Mouse (Mus musculus) neural tube, embryonic 15.5 days (tissue): ENCODE measurements around the gene Efna2. TPM values are rescaled to one million over a fixed set of nuclear protein-coding genes. Genes with fewer than 3 reads are reported as not detected.

Source experiments
- ATAC-seq: fragments of 200-750 bp; cut with Nextera tagmentation; 2 replicates; pipeline ENCODE4 v1.8.0; 2017; ENCODE audit warnings: mild to moderate bottlenecking, moderate TSS enrichment, moderate library complexity; ENCODE audit not compliant: low FRiP score
- H3K27ac ChIP-seq: fragments of 300-500 bp; sonication (generic); replicated peaks from 2 replicates; pipeline ENCODE4 v1.5.1; 2015; ENCODE audit warnings: mild to moderate bottlenecking, inconsistent platforms
- H3K27me3 ChIP-seq: fragments of 300-500 bp; sonication (generic); replicated peaks from 2 replicates; pipeline ENCODE4 v1.6.1; 2015; ENCODE audit warnings: inconsistent platforms
- H3K36me3 ChIP-seq: fragments of 300-500 bp; sonication (generic); 2 replicates; pipeline ENCODE4 v1.6.1; 2015; ENCODE audit warnings: inconsistent platforms
- H3K4me1 ChIP-seq: fragments of 300-500 bp; sonication (generic); 2 replicates; pipeline ENCODE4 v1.6.1; 2015; ENCODE audit warnings: inconsistent platforms
- H3K4me2 ChIP-seq: fragments of 300-500 bp; sonication (generic); 2 replicates; pipeline ENCODE4 v1.6.1; 2015; ENCODE audit warnings: inconsistent platforms, mild to moderate bottlenecking, moderate library complexity
- H3K4me3 ChIP-seq: fragments of 300-500 bp; sonication (generic); replicated peaks from 2 replicates; pipeline ENCODE4 v1.5.1; 2015; ENCODE audit warnings: mild to moderate bottlenecking, inconsistent platforms
- H3K9ac ChIP-seq: fragments of 300-500 bp; sonication (generic); replicated peaks from 2 replicates; pipeline ENCODE4 v1.6.1; 2015; ENCODE audit warnings: mild to moderate bottlenecking, inconsistent platforms
- H3K9me3 ChIP-seq: fragments of 300-500 bp; sonication (generic); replicated peaks from 2 replicates; pipeline ENCODE4 v1.6.1; 2016; ENCODE audit warnings: inconsistent platforms
- WGBS: fragments of 180-500 bp; shearing (Covaris S2); methylation state at CpG from one replicate; pipeline ENCODE4 v1.1.7; 2015; ENCODE audit warnings: mixed read lengths; 5-methylcytosine and 5-hydroxymethylcytosine counted together
- polyA plus RNA-seq: library from polyadenylated mRNA; unstranded; fragments of >200 nt; fragmentation: Nextera tagmentation; extraction: Ambion mirVana; gene quantifications from 2 replicates; pipeline ENCODE4 v1.2.1, GENCODE M21; 2015

Gene Efna2
- polyA plus RNA-seq, 1 experiment from 2014 or later = 31.2 TPM

DNA sequence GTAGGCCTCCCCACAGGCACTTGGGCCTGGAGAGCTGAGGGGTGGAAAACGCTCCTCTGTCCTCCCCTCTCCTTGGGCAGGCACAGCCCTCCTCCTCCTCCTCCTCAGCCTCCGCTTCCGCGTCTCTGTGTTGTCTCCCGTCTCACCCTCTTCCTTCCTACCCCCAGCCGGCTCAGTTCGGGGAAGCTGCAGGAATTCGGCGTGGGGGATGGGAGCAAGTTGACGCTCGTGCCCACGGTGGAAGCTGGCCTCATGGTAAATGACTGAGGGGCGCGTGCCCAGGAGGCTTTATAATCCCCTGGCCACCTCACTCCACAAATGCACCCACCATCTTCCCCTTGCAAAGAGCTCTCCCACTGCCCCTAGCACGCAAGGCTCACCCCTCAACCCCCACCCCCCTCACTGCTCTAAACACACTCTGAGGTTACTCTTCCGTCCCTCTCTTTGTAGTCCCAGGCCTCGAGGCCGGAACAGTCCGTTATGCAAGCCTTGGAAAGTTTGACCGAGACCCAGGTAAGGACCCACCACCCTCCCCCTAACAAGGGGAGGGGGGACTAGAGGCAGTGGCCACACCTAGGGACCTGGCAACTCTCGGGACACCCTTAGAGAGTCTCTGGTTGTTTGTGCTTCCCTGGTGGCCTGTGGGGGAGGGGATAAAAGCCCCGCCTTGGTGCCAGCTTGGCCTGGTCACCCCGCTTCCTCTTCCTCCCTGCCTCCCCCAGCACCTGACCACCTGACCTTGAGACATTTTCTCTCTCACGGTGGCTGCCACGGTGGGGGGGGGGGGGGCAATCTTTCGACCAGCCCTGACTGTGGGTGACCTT, 27.9 kb upstream of the Efna2 start:
- H3K27me3 ChIP-seq = no peaks in the 10 kb centered on the region
- H3K4me1 ChIP-seq = peaks cover 63% of the 10 kb centered on the region
- peak overlapping the region; percentile 94 for H3K4me2 ChIP-seq
- no peak for ATAC-seq
- under 1% methylated on average over 26 of the region's 26 CpGs for WGBS
- peak overlapping the region; percentile 97 for H3K9ac ChIP-seq
- no peaks in the 10 kb centered on the region for H3K9me3 ChIP-seq
- peak overlapping the region; percentile 93 for H3K4me3 ChIP-seq
- peaks cover 43% of the 10 kb centered on the region for H3K36me3 ChIP-seq
- peak overlapping the region; percentile 100 for H3K27ac ChIP-seq

DNA sequence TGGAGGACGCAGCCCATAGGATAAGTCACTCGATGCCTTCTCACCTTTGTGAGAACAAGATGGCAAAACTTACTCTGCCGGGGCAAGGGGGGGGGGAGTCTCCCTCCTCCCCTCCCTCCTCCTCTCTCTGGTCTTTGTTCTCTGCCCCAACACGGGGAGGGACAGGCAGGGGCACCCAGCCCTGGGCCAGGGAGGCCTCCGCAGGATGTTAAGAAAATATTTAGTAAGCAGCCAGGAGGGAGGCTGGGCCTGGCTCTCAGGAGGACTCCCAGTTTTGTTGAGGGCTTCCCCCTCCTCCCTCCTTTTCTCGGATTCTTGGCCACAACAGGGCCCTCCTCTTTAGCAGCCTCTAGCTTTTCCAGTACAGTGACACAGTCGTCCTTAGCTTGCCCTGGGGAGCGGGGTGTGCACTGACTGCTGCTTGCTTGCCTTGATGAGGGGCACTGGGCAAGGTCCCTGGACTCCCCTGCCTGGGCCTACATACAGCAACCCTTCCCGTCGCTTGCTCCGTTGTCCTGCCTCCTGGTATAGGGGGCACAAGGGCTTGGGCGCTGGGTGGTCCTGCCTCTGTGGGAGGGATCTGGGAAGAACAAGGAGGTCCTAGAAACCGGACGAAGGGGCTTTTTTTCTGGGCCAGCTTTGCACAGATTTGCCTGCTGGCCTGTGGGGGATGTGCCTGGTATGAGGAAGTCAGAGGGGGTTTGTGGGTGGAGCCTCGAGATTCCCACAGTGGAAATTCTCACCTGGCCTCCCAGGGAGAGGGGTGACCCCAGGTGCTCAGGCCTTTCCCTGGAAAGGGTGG, 27.0 kb upstream of the Efna2 start:
- Histone ChIP-seq H3K4me1 (peaks cover 65% of the 10 kb centered on the region), H3K27ac (peak overlapping the region; percentile 100), H3K9ac (peak overlapping the region; percentile 97), H3K27me3 (no peaks in the 10 kb centered on the region), H3K9me3 (no peaks in the 10 kb centered on the region), H3K36me3 (peaks cover 51% of the 10 kb centered on the region), H3K4me2 (peak overlapping the region; percentile 94), H3K4me3 (peak overlapping the region; percentile 93)
- 9% methylated on average over 15 of the region's 15 CpGs for WGBS
- no peak for ATAC-seq

DNA sequence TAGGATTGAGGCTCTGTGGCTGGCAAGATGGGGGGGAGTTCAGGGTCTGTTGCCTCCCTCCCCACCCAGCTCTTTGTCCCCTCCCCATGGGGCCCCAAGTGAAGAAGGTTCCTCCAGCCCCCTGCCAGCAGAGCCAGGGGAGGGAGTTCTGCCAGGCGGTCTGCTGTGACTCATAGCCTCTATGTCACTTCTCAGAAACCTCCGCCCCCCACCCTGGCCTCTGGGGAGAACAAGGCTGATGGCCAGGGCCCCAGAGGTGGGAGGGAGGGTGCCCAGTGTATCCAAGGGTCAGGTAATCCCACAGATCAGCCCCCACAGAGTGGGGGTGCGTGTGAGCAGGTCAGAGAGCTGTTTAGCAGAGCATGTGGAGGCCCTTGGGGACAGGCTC, 26.4 kb upstream of the Efna2 start:
- WGBS = 37% methylated on average over 3 of the region's 3 CpGs
- H3K36me3 ChIP-seq = peaks cover 53% of the 10 kb centered on the region
- no peaks in the 10 kb centered on the region for H3K27me3 ChIP-seq
- no peaks in the 10 kb centered on the region for H3K9me3 ChIP-seq
- peak overlapping the region; percentile 100 for H3K27ac ChIP-seq
- peak overlapping the region; percentile 93 for H3K4me3 ChIP-seq
- peaks cover 61% of the 10 kb centered on the region for H3K4me1 ChIP-seq
- H3K9ac ChIP-seq = peak overlapping the region; percentile 97
- ATAC-seq = no peak
- peak overlapping the region; percentile 94 for H3K4me2 ChIP-seq

DNA sequence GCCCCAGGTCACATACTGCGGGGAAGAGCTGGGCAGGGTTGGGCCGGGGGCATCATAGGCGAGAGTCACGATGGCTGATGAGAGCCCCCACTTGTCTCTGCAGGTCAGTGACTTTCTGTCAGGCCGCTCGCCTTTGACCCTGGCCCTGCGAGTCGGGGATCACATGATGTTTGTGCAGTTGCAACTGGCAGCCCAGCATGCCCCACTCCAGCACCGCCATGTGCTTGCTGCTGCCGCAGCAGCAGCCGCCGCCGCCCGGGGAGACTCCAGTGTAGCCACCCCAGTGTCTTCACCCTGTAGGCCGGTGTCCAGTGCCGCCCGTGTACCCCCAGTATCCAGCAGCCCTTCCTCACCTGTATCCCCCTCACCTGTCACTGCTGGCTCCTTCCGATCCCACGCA, 25.6 kb upstream of the Efna2 start:
- H3K4me3 ChIP-seq = no peak overlapping the region

DNA sequence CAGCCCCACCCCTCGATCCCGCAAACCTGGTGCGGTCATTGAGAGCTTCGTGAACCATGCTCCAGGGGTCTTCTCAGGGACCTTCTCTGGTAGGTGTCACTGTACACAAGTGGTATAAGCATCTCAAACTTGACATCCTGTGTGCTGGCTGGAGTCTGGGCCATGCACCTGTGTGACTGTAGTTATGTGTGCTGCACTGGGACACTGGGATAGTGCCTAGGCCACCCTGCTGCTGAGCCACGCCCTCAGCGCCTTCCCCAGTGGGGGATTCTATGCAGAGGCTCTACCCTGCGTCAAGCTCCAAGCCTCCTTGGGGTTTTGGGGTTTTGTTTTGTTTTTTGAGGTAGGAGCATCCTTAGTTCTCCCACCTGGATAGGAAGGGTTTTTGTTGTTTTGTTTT, 24.9 kb upstream of the Efna2 start:
- Histone ChIP-seq H3K27me3 (no peaks in the 10 kb centered on the region), H3K9ac (0 out of 2 replicates have a peak overlapping the region, but pooled peaks have one; percentile 1), H3K27ac (peak overlapping the region; percentile 52), H3K36me3 (peaks cover 56% of the 10 kb centered on the region), H3K4me1 (peaks cover 72% of the 10 kb centered on the region), H3K4me3 (no peak overlapping the region), H3K9me3 (no peaks in the 10 kb centered on the region), H3K4me2 (no peak overlapping the region)
- no peak for ATAC-seq
- WGBS = 79% methylated on average over 7 of the region's 7 CpGs

More for the DNA sequence above, 25.6 kb upstream of the Efna2 start:
- Histone ChIP-seq H3K4me2 (peak overlapping the region; percentile 94), H3K9ac (peak overlapping the region; percentile 97), H3K27me3 (no peaks in the 10 kb centered on the region), H3K4me1 (peaks cover 65% of the 10 kb centered on the region), H3K36me3 (peaks cover 56% of the 10 kb centered on the region), H3K9me3 (no peaks in the 10 kb centered on the region), H3K27ac (peak overlapping the region; percentile 100)
- WGBS = 87% methylated on average over 19 of the region's 19 CpGs
- ATAC-seq = no peak

DNA sequence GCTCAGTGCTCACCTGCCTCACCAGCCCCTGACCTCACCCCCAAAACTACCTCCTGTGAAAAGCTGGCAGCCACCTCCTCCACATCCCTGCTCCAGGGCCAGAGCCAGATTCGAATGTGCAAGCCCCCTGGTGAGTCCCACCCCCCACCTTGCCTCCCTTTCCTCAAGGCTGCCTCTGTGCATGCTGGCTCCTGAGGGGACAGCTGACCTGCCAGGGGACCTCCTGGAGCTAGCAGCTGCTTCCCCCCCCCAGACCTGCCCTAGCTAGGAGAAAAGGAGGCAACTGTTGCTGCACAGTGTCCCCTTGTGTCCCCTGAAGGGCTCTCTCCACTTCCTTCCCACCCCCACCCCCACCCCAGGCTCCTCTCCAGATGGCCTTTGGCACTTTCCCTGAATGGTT, 24.0 kb upstream of the Efna2 start:
- no peak overlapping the region for H3K4me3 ChIP-seq
- H3K9me3 ChIP-seq = no peaks in the 10 kb centered on the region
- H3K27ac ChIP-seq = peak overlapping the region; percentile 52
- H3K4me1 ChIP-seq = peaks cover 78% of the 10 kb centered on the region
- ATAC-seq = no peak
- WGBS = 31% methylated on average over 1 of the region's 1 CpGs
- no peaks in the 10 kb centered on the region for H3K27me3 ChIP-seq
- H3K9ac ChIP-seq = no peak overlapping the region
- H3K4me2 ChIP-seq = no peak overlapping the region
- peaks cover 56% of the 10 kb centered on the region for H3K36me3 ChIP-seq

DNA sequence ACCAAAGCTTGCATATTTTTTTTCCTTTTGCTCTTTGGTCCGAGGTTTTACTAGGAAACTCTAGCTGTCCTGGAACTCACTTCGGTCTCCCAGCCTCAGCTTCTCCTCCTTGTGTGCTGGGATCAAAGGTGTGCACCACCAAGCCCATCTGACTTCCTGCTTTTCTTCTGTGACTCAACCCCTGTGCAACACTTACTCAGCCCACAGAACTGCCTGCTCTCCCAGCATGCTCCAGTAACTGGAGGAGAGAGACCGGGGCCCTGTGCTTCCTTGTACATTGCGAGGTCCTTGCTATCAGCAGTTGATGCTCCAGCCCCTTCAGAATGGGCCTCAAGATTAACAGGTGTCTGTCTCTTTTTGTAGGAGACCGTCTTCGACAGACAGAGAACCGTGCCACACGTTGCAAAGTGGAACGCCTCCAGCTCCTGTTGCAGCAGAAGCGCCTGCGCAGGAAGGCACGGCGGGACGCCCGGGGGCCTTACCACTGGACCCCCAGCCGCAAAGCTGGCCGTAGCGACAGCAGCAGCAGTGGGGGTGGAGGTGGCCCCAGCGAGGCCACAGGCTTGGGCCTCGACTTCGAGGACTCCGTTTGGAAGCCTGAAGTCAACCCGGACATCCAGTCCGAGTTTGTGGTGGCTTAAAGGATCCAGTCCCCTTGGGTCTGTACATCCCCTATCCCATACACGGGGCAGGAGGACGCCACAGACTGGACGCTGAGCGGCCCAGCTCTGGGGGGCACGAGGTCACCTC, 23.1 kb upstream of the Efna2 start:
- Histone ChIP-seq H3K9ac (no peak overlapping the region), H3K27ac (peak overlapping the region; percentile 52), H3K9me3 (no peaks in the 10 kb centered on the region), H3K4me3 (no peak overlapping the region), H3K36me3 (peaks cover 56% of the 10 kb centered on the region), H3K4me2 (no peak overlapping the region), H3K27me3 (no peaks in the 10 kb centered on the region), H3K4me1 (peaks cover 87% of the 10 kb centered on the region)
- ATAC-seq = no peak
- 91% methylated on average over 29 of the region's 29 CpGs for WGBS

DNA sequence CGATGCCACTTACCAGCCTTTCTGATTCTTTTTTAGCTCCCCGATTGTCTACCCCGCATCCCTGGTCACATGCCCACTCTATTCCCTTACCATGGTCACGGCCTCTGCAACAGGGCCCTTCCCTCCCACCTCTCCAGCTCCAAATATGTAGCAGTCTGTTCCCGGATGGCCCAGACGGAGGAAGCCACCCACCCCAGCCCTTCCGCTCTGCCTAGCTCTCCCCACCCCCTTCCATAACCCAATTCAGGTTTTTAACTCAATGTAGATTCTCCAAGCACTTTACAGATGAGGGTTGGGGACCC, 22.6 kb upstream of the Efna2 start:
- Histone ChIP-seq H3K4me2 (no peak overlapping the region), H3K27me3 (no peaks in the 10 kb centered on the region), H3K36me3 (peaks cover 56% of the 10 kb centered on the region), H3K4me1 (peaks cover 89% of the 10 kb centered on the region), H3K4me3 (no peak overlapping the region), H3K9ac (no peak overlapping the region), H3K27ac (peak overlapping the region; percentile 52), H3K9me3 (no peaks in the 10 kb centered on the region)
- ATAC-seq = no peak
- WGBS = 59% methylated on average over 7 of the region's 7 CpGs

DNA sequence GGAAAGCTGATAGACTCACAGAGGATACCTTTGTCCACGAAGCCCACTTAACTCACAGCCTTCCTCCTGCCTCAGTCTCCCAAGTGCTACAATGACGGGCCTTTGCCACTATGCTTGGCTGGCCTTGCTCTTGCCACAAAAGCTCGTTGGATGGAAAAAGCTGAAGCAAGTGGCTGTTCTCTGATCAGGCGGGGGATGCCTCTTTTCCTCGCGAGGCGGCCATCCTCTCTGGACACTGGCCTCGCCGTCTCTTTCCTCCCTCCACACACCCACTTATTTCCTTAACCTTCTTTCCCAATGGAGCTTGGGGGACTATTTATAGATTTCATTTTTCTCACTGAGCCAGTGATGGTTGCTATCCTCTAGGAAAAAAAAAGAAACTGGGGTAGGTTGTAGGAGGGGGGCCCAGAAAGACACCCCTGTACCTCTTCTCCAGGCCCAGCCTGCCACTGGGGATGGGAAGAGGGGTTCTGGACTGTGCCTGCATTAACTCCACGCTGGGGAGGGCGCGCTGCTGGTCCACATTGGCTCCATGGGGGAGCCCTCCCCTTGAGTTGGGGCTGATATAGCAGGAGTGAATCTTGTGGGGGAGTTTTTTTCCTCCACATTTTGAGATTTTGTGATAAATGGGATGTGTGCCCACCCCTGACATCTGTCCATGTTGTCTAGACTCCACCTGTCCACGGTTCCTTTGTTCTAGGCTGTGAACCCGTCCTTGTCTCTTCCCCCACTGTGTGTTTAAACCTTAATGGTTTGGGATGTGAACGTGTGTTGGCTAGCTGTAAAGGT, 21.9 kb upstream of the Efna2 start:
- Histone ChIP-seq H3K9ac (no peak overlapping the region; the same call in 1 of the 2 replicates), H3K27me3 (no peaks in the 10 kb centered on the region), H3K27ac (peak overlapping the region; percentile 89), H3K36me3 (peaks cover 52% of the 10 kb centered on the region), H3K4me3 (no peak overlapping the region), H3K4me2 (no peak overlapping the region), H3K9me3 (no peaks in the 10 kb centered on the region), H3K4me1 (peaks cover 88% of the 10 kb centered on the region)
- WGBS = 52% methylated on average over 15 of the region's 15 CpGs
- no peak for ATAC-seq

DNA sequence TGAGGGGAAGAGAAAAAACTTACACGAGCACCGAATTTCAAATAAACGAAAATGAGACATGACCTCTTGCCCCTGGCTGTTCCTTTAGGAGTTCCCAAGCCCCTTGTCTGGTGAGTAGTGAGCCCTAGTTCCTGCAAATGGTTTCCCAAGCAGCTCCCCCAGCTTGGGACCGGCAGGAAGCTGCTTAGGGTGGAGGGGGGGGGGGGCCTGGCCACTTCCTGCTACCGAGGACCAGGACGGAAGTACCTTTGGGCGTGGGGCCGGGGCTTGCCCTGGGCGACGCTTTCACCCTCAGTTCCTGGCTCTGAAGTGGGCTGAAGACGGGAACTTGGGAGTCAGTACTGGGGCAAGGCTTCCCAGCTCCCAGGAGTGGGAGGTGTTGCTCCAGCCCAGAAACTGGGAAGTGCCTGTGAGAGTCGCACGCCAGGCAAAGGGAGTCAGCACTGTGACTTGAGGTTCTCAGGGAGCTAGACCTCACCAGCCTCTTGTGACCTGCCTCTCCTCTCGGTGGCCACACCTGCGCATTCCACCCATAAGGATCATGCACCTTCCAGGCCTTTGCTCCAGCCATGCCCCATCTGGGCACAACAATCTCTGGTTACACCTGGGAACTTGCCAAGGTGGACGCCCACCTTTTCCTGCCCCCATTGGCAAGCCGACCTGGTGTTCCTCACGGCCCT, 20.8 kb upstream of the Efna2 start:
- Histone ChIP-seq H3K4me2 (peak overlapping the region; percentile 78), H3K4me1 (peaks cover 80% of the 10 kb centered on the region), H3K4me3 (0 out of 2 replicates have a peak overlapping the region, but pooled peaks have one; percentile 1), H3K9me3 (no peaks in the 10 kb centered on the region), H3K27ac (peak overlapping the region; percentile 89), H3K36me3 (peaks cover 44% of the 10 kb centered on the region), H3K9ac (peak overlapping the region; percentile 7; the same call in 1 of the 2 replicates), H3K27me3 (no peaks in the 10 kb centered on the region)
- 13% methylated on average over 18 of the region's 18 CpGs for WGBS
- no peak for ATAC-seq
